Mouse (Mus musculus) mouse embryonic stem cell (cell line): ENCODE data around the gene Cd4.

Experiments
- in situ Hi-C, 2 experiments: fragments of 300-500 bp; cut with MboI; formaldehyde crosslinking; loops; 1 replicate in 1 of 2; 3 replicates in 1 of 2; pipeline ENCODE4 v1.14.3; 2019 to 2020; ENCODE audit warnings: low sequenced_read_pairs in 2 of 2, low pct_unique_long_range_greater_than_20kb in 1 of 2, mixed read lengths in 1 of 2; ENCODE audit not compliant: unreplicated experiment in 1 of 2

The Cd4 gene

GRCm38 (mm10) chr6:124887986-124888385, at the start of gene Cd4:
Gene Cd4, minus strand, starts transcription at chr6:124888221.
- in situ Hi-C loops = no loop called here

GRCm38 (mm10) chr6:124937493-124937892, 49.5 kb upstream of the Cd4 start:
- in situ Hi-C loops = no loop called here

- in situ Hi-C loops = no loop called here
These were observed 48.7 kb upstream of the Cd4 start for GRCm38 (mm10) chr6:124936681-124937080.

- in situ Hi-C loops = loop anchor here in 1 of 2 experiments (5.0 kb wide), 1 partner anchor 77 kb away; the partner anchor contains the start of gene P3h3
These were observed 46.6 kb upstream of the Cd4 start for GRCm38 (mm10) chr6:124934670-124935069.

GRCm38 (mm10) chr6:124933127-124933526, 45.1 kb upstream of the Cd4 start:
- in situ Hi-C loops = loop anchor here in 1 of 2 experiments (5.0 kb wide), 1 partner anchor 76 kb away; the partner anchor contains the start of gene P3h3

GRCm38 (mm10) chr6:124932314-124932695, 44.3 kb upstream of the Cd4 start:
- in situ Hi-C loops = loop anchor here in 1 of 2 experiments (5.0 kb wide), 1 partner anchor 75 kb away; the partner anchor contains the start of gene P3h3

GRCm38 (mm10) chr6:124931525-124932313, 43.7 kb upstream of the Cd4 start:
- in situ Hi-C loops = loop anchor here in 1 of 2 experiments (5.0 kb wide), 1 partner anchor 74 kb away; the partner anchor contains the start of gene P3h3

- in situ Hi-C loops = loop anchor here in 1 of 2 experiments (5.0 kb wide), 1 partner anchor 74 kb away; the partner anchor contains the start of gene P3h3
These were observed 42.9 kb upstream of the Cd4 start, which contains the start of gene Mlf2 for GRCm38 (mm10) chr6:124930754-124931524. Gene Mlf2, plus strand, starts transcription at chr6:124931386.

- in situ Hi-C loops = loop anchor here in 1 of 2 experiments (5.0 kb wide), 1 partner anchor 73 kb away; the partner anchor contains the start of gene P3h3
These were observed 42.2 kb upstream of the Cd4 start for GRCm38 (mm10) chr6:124930231-124930630.

- in situ Hi-C loops = no loop called here
These were observed 37.9 kb upstream of the Cd4 start for GRCm38 (mm10) chr6:124925941-124926340.

- in situ Hi-C loops = no loop called here
These were observed 37.3 kb upstream of the Cd4 start for GRCm38 (mm10) chr6:124925173-124925793.

GRCm38 (mm10) chr6:124921539-124921938, 33.5 kb upstream of the Cd4 start:
- in situ Hi-C loops = no loop called here

- in situ Hi-C loops = no loop called here
These were observed 32.5 kb upstream of the Cd4 start for GRCm38 (mm10) chr6:124920318-124921085.

GRCm38 (mm10) chr6:124919695-124920317, 31.8 kb upstream of the Cd4 start, which contains the start of gene Ptms:
Gene Ptms, minus strand, starts transcription at chr6:124920103.
- in situ Hi-C loops = no loop called here

- in situ Hi-C loops = no loop called here
These were observed 31.0 kb upstream of the Cd4 start for GRCm38 (mm10) chr6:124918890-124919627.

GRCm38 (mm10) chr6:124918331-124918690, 30.3 kb upstream of the Cd4 start:
- in situ Hi-C loops = no loop called here
